Mouse (Mus musculus): ENCODE measurements around the gene Ctnna2. TPM values are rescaled to one million over a fixed set of nuclear protein-coding genes. Genes with fewer than 3 reads are reported as not detected.

Gene Ctnna2
- polyA plus RNA-seq, 1 experiment from 2014 or later: 4.9 TPM

DNA sequence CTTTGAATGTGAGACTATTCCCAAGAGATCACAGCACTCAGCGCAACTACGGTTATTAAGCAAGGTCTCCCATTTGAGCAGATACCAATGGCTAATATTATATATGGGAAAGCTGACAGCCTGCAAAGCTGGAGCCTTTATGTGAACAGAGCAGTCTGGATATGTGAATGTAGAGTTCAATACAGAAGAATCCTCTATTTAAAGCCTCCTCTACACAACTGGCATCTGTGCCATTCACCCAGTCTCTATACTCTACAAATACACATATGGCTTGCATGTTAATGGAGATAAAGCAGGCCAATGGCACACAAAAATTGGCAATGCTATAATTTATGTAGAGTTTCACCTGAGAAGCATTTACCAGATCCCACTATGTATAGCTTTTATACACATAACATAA is 608.4 kb downstream of the Ctnna2 start:
- no peak for ATAC-seq
- no peaks in the 10 kb centered on the region for H3K27me3 ChIP-seq (replicated peaks; ENCODE audit: control insufficient read depth, insufficient read depth, low read length)
- 92% methylated on average over 2 of the region's 2 CpGs for WGBS

DNA sequence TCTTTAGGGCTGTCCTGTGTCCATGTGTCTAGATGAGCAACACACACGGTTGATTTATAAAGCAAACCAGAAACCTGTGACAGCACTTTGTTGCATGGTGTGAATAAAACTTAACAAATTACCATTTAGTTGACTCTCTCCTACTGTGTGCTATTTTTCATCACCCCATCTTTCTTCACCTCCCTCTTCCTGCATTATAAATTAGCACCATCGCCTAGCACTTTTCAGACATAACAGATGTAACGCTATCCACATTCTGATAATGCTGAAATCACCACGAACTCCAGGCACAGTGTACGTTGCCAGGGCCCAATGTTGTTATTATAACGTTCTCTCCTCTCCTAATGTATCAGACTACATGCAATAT is 621.0 kb downstream of the Ctnna2 start:
- ATAC-seq: no peak

More for the DNA sequence above, 608.4 kb downstream of the Ctnna2 start:
- Histone ChIP-seq H3K9me3 (ENCODE audit: control insufficient read depth, low read length) (no peaks in the 10 kb centered on the region), H3K4me3 (ENCODE audit: low read length) (no peak overlapping the region), H3K36me3 (ENCODE audit: control insufficient read depth, insufficient read depth, low read length) (no peaks in the 10 kb centered on the region), H3K4me1 (ENCODE audit: control insufficient read depth, insufficient read depth, low read length) (no peaks in the 10 kb centered on the region), H3K27ac (ENCODE audit: low read length) (no peak overlapping the region), H3K9ac (ENCODE audit: low read depth, low read length) (no peak overlapping the region), H3K4me2 (ENCODE audit: low read depth, low read length) (no peak overlapping the region)

DNA sequence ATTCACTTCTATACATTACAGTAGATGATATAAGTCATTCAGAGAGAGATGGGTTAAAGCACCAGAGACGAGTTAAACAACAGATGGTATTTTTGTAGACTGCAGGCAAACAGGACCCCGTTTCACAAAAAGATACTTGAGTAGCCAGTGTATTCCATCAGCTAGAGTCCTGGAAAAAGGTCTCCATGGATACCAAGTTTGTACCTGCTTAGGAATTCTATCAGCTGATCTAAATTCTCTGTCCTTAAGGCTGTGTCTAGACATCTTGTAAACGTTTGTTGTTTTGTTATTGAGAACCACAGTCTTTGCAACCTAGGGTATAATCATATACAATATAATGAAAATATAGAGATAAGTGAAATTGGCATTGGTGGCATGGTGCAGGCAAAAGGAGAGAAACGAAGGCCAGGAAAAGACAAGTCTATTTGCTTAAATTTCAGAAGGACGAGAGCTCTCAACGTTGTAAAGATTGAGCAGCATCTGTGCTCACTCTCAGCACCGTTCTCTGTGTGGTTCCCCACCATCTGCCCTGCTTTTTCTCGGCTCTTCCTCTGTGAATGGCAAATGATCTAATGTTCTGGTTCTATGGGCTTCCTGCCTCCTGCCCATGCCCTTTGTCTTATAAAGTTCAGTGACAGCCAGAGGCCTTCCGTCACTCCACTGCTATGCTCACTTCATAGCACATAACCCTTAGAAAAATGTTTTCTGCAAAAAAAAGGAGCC is 621.6 kb downstream of the Ctnna2 start:
- H3K27me3 ChIP-seq (replicated peaks; ENCODE audit: control insufficient read depth, insufficient read depth, low read length): no peaks in the 10 kb centered on the region
- no peak overlapping the region for H3K4me2 ChIP-seq (ENCODE audit: low read depth, low read length)
- H3K4me1 ChIP-seq (ENCODE audit: control insufficient read depth, insufficient read depth, low read length): no peaks in the 10 kb centered on the region; the same call in 1 of the 2 replicates
- H3K9ac ChIP-seq (ENCODE audit: low read depth, low read length): no peak overlapping the region
- WGBS: 61% methylated on average over 9 of the region's 9 CpGs
- H3K27ac ChIP-seq (ENCODE audit: low read length): no peak overlapping the region
- no peak overlapping the region for H3K4me3 ChIP-seq (ENCODE audit: low read length)
- ATAC-seq: no peak
- H3K9me3 ChIP-seq (ENCODE audit: control insufficient read depth, low read length): no peaks in the 10 kb centered on the region
- H3K36me3 ChIP-seq (ENCODE audit: control insufficient read depth, insufficient read depth, low read length): no peaks in the 10 kb centered on the region

More for the DNA sequence above, 621.0 kb downstream of the Ctnna2 start:
- Histone ChIP-seq H3K36me3 (ENCODE audit: control insufficient read depth, insufficient read depth, low read length) (no peaks in the 10 kb centered on the region), H3K27me3 (replicated peaks; ENCODE audit: control insufficient read depth, insufficient read depth, low read length) (no peaks in the 10 kb centered on the region), H3K4me2 (ENCODE audit: low read depth, low read length) (no peak overlapping the region), H3K4me1 (ENCODE audit: control insufficient read depth, insufficient read depth, low read length) (no peaks in the 10 kb centered on the region; the same call in 1 of the 2 replicates), H3K9ac (ENCODE audit: low read depth, low read length) (no peak overlapping the region), H3K27ac (ENCODE audit: low read length) (no peak overlapping the region), H3K4me3 (ENCODE audit: low read length) (no peak overlapping the region), H3K9me3 (ENCODE audit: control insufficient read depth, low read length) (no peaks in the 10 kb centered on the region)
- 68% methylated on average over 6 of the region's 6 CpGs for WGBS

GRCm38 (mm10) chr6:77354826-77355225 is 624.7 kb downstream of the Ctnna2 start:
- no peak for ATAC-seq
- H3K9me3 ChIP-seq (ENCODE audit: control insufficient read depth, low read length): no peaks in the 10 kb centered on the region
- H3K4me3 ChIP-seq (ENCODE audit: low read length): no peak overlapping the region
- no peaks in the 10 kb centered on the region for H3K27me3 ChIP-seq (replicated peaks; ENCODE audit: control insufficient read depth, insufficient read depth, low read length)
- no peaks in the 10 kb centered on the region for H3K36me3 ChIP-seq (ENCODE audit: control insufficient read depth, insufficient read depth, low read length)
- no peaks in the 10 kb centered on the region; the same call in 1 of the 2 replicates for H3K4me1 ChIP-seq (ENCODE audit: control insufficient read depth, insufficient read depth, low read length)
- no peak overlapping the region for H3K27ac ChIP-seq (ENCODE audit: low read length)
- H3K4me2 ChIP-seq (ENCODE audit: low read depth, low read length): no peak overlapping the region
- H3K9ac ChIP-seq (ENCODE audit: low read depth, low read length): no peak overlapping the region
- WGBS: 19% methylated on average over 1 of the region's 1 CpGs

DNA sequence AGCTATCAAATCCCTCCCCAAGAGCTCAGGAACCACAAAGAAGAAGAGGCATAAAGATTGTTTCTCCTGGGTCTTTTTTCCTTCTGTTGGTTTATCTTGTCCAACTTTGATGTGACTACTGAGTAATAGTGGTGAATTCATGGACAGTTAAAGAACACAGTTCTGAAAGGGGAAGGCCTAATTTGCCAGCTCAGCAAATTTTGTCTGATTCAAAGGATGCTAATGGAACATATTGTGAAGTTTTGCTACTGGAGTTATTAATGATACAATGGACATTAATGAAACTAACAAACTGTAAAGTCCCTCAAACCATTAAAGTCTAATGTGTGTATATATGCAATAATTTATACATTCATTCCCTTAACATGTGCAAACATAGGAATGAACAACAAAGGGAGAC is 635.7 kb downstream of the Ctnna2 start:
- Histone ChIP-seq H3K9me3 (ENCODE audit: control insufficient read depth, low read length) (no peaks in the 10 kb centered on the region), H3K36me3 (ENCODE audit: control insufficient read depth, insufficient read depth, low read length) (no peaks in the 10 kb centered on the region), H3K9ac (ENCODE audit: low read depth, low read length) (no peak overlapping the region), H3K4me1 (ENCODE audit: control insufficient read depth, insufficient read depth, low read length) (no peaks in the 10 kb centered on the region), H3K27ac (ENCODE audit: low read length) (no peak overlapping the region), H3K27me3 (replicated peaks; ENCODE audit: control insufficient read depth, insufficient read depth, low read length) (no peaks in the 10 kb centered on the region), H3K4me2 (ENCODE audit: low read depth, low read length) (no peak overlapping the region), H3K4me3 (ENCODE audit: low read length) (no peak overlapping the region)
- ATAC-seq: no peak

GRCm38 (mm10) chr6:77335537-77335936 is 644.0 kb downstream of the Ctnna2 start:
- Histone ChIP-seq H3K4me1 (ENCODE audit: control insufficient read depth, insufficient read depth, low read length) (no peaks in the 10 kb centered on the region), H3K9ac (ENCODE audit: low read depth, low read length) (no peak overlapping the region), H3K9me3 (ENCODE audit: control insufficient read depth, low read length) (no peaks in the 10 kb centered on the region), H3K27ac (ENCODE audit: low read length) (no peak overlapping the region), H3K36me3 (ENCODE audit: control insufficient read depth, insufficient read depth, low read length) (no peaks in the 10 kb centered on the region), H3K4me2 (ENCODE audit: low read depth, low read length) (no peak overlapping the region), H3K4me3 (ENCODE audit: low read length) (no peak overlapping the region), H3K27me3 (replicated peaks; ENCODE audit: control insufficient read depth, insufficient read depth, low read length) (no peaks in the 10 kb centered on the region)
- ATAC-seq: no peak
- WGBS: 81% methylated on average over 2 of the region's 2 CpGs

GRCm38 (mm10) chr6:77324748-77325147 is 654.8 kb downstream of the Ctnna2 start:
- Histone ChIP-seq H3K27ac (ENCODE audit: low read length) (no peak overlapping the region), H3K4me3 (ENCODE audit: low read length) (no peak overlapping the region), H3K4me2 (ENCODE audit: low read depth, low read length) (no peak overlapping the region), H3K4me1 (ENCODE audit: control insufficient read depth, insufficient read depth, low read length) (no peaks in the 10 kb centered on the region), H3K9me3 (ENCODE audit: control insufficient read depth, low read length) (no peaks in the 10 kb centered on the region), H3K36me3 (ENCODE audit: control insufficient read depth, insufficient read depth, low read length) (no peaks in the 10 kb centered on the region), H3K27me3 (replicated peaks; ENCODE audit: control insufficient read depth, insufficient read depth, low read length) (no peaks in the 10 kb centered on the region), H3K9ac (ENCODE audit: low read depth, low read length) (no peak overlapping the region)
- WGBS: 71% methylated on average over 3 of the region's 3 CpGs
- no peak for ATAC-seq

GRCm38 (mm10) chr6:77324327-77324726 is 655.2 kb downstream of the Ctnna2 start:
- no peak overlapping the region for H3K9ac ChIP-seq (ENCODE audit: low read depth, low read length)
- H3K9me3 ChIP-seq (ENCODE audit: control insufficient read depth, low read length): no peaks in the 10 kb centered on the region
- H3K27ac ChIP-seq (ENCODE audit: low read length): no peak overlapping the region
- H3K27me3 ChIP-seq (replicated peaks; ENCODE audit: control insufficient read depth, insufficient read depth, low read length): no peaks in the 10 kb centered on the region
- no peak for ATAC-seq
- no peaks in the 10 kb centered on the region for H3K36me3 ChIP-seq (ENCODE audit: control insufficient read depth, insufficient read depth, low read length)
- no peaks in the 10 kb centered on the region for H3K4me1 ChIP-seq (ENCODE audit: control insufficient read depth, insufficient read depth, low read length)
- no peak overlapping the region for H3K4me3 ChIP-seq (ENCODE audit: low read length)
- WGBS: 83% methylated on average over 1 of the region's 1 CpGs
- H3K4me2 ChIP-seq (ENCODE audit: low read depth, low read length): no peak overlapping the region

DNA sequence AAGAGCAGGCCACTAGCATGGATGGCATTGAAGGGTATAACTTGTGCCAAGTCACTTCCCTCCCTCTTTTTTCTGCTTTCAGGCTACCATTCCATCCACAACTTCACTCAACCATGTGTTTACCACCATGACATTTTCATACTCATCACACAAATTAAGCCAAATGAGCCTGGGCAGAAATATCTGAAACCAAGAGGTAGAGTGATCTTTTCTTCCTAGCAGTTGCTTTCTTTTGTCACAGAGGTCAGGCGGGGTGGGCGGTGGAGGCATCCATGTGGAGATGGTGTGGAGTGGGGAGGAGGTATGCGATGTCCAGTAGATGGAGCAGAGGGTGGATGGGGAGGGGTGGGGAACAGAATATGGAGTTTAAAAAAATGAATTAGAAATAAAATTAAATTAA is 672.7 kb downstream of the Ctnna2 start:
- no peak overlapping the region for H3K27ac ChIP-seq (ENCODE audit: low read length)
- no peaks in the 10 kb centered on the region for H3K4me1 ChIP-seq (ENCODE audit: control insufficient read depth, insufficient read depth, low read length)
- no peak overlapping the region for H3K4me2 ChIP-seq (ENCODE audit: low read depth, low read length)
- WGBS: 88% methylated on average over 3 of the region's 3 CpGs
- no peak overlapping the region for H3K9ac ChIP-seq (ENCODE audit: low read depth, low read length)
- no peak overlapping the region for H3K4me3 ChIP-seq (ENCODE audit: low read length)
- no peaks in the 10 kb centered on the region for H3K9me3 ChIP-seq (ENCODE audit: control insufficient read depth, low read length)
- ATAC-seq: no peak
- no peaks in the 10 kb centered on the region for H3K36me3 ChIP-seq (ENCODE audit: control insufficient read depth, insufficient read depth, low read length)
- no peaks in the 10 kb centered on the region for H3K27me3 ChIP-seq (replicated peaks; ENCODE audit: control insufficient read depth, insufficient read depth, low read length)

DNA sequence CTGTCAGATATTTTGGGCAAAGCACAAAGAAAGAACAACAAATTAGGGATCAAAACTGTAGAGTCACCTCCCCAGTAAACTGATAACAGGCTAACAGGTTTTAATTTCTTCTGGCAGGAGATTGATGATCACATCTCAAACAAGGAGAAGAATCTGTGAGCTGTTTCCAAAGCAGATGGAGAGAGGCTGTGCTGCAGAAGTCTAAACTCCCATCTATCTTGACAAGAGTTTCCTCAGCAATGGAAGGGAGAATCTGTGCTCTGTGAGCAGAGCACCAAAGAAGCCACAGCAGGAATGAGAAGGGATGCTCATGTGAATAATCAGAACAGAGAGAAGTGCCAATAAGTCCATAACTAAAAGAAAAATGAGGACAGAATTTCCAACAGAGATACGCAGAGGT is 678.2 kb downstream of the Ctnna2 start:
- no peak overlapping the region for H3K4me3 ChIP-seq (ENCODE audit: low read length)
- no peaks in the 10 kb centered on the region for H3K27me3 ChIP-seq (replicated peaks; ENCODE audit: control insufficient read depth, insufficient read depth, low read length)
- H3K36me3 ChIP-seq (ENCODE audit: control insufficient read depth, insufficient read depth, low read length): no peaks in the 10 kb centered on the region
- WGBS: 71% methylated on average over 1 of the region's 1 CpGs
- H3K9me3 ChIP-seq (ENCODE audit: control insufficient read depth, low read length): no peaks in the 10 kb centered on the region
- H3K9ac ChIP-seq (ENCODE audit: low read depth, low read length): no peak overlapping the region
- no peaks in the 10 kb centered on the region for H3K4me1 ChIP-seq (ENCODE audit: control insufficient read depth, insufficient read depth, low read length)
- no peak overlapping the region for H3K4me2 ChIP-seq (ENCODE audit: low read depth, low read length)
- ATAC-seq: no peak
- no peak overlapping the region for H3K27ac ChIP-seq (ENCODE audit: low read length)

All from intestine, embryonic 16.5 days (tissue).